Mouse (Mus musculus): Measurements from ENCODE around the gene Fam131b. TPM values are rescaled to one million over a fixed set of nuclear protein-coding genes. Genes with fewer than 3 reads are reported as not detected.

The Fam131b gene
- total RNA-seq, 1 experiment: 1.3 TPM

DNA sequence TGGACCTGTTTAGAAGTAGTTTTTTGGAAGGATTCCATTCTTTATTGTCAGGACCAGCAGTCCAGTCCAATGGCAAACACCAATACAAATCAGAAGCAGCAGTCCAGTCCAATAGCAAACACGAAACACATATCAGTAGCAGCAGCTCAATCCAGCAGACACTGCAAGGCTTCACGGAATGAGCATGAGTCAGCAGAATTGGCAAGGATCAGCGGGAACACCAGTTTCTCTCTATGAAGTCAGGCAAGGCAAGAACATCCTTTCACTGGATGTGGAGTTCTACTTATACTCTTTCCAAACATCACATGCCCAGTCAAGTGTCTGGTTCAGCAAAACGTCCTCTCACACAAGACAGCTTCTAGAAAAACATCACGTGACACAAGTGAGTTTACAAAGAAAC lies 15.5 kb upstream of the Fam131b start:
- H3K9ac ChIP-seq (ENCODE audit: insufficient read depth, low read depth, low read length, poor library complexity, severe bottlenecking): no peak overlapping the region
- DNase-seq (ENCODE audit: low read depth, low spot score): peak; percentile 9
- no peaks in the 10 kb centered on the region for H3K9me3 ChIP-seq (ENCODE audit: control insufficient read depth, insufficient read depth, low read depth, low read length)
- no peak overlapping the region for H3K4me3 ChIP-seq (ENCODE audit: insufficient read depth in 1 of 2, low read depth in 1 of 2, low read length in 2 of 2, poor library complexity in 1 of 2, severe bottlenecking in 1 of 2)
- H3K4me1 ChIP-seq (ENCODE audit: control insufficient read depth in 2 of 2, insufficient read depth in 2 of 2, low read length in 2 of 2, poor library complexity in 1 of 2): peaks cover 0 to 2% of the 10 kb centered on the region in 2 experiments; a peak in 1 of 4 replicates
- no peaks in the 10 kb centered on the region for H3K36me3 ChIP-seq (ENCODE audit: control insufficient read depth, insufficient read depth, low read length, poor library complexity, severe bottlenecking)
- peak; percentile 90 for TF ChIP-seq MAFK (IDR thresholded peaks at IDR 0.05; ENCODE audit: insufficient read depth, low read depth, low read length)
- TF ChIP-seq HCFC1 (IDR thresholded peaks at IDR 0.05; ENCODE audit: borderline replicate concordance, insufficient read depth, low read length): no peak
- no peak overlapping the region for H3K27ac ChIP-seq (ENCODE audit: insufficient read depth, low read depth, low read length, poor library complexity, severe bottlenecking)
- in situ Hi-C loops (cut with MboI; ENCODE audit: low sequenced_read_pairs in 2 of 2, unreplicated experiment in 2 of 2): no loop called here

GRCm38 (mm10) chr6:42339189-42339588 lies 14.7 kb upstream of the Fam131b start:
- Histone ChIP-seq H3K36me3 (ENCODE audit: control insufficient read depth, insufficient read depth, low read length, poor library complexity, severe bottlenecking) (no peaks in the 10 kb centered on the region), H3K4me3 (ENCODE audit: insufficient read depth in 1 of 2, low read depth in 1 of 2, low read length in 2 of 2, poor library complexity in 1 of 2, severe bottlenecking in 1 of 2) (no peak overlapping the region), H3K27ac (ENCODE audit: insufficient read depth, low read depth, low read length, poor library complexity, severe bottlenecking) (no peak overlapping the region), H3K9me3 (ENCODE audit: control insufficient read depth, insufficient read depth, low read depth, low read length) (no peaks in the 10 kb centered on the region), H3K4me1 (ENCODE audit: control insufficient read depth in 2 of 2, insufficient read depth in 2 of 2, low read length in 2 of 2, poor library complexity in 1 of 2) (peaks cover 0 to 2% of the 10 kb centered on the region in 2 experiments; a peak in 1 of 4 replicates), H3K9ac (ENCODE audit: insufficient read depth, low read depth, low read length, poor library complexity, severe bottlenecking) (no peak overlapping the region)
- TF ChIP-seq MAFK (IDR thresholded peaks at IDR 0.05; ENCODE audit: insufficient read depth, low read depth, low read length): no peak
- TF ChIP-seq CHD2 (IDR thresholded peaks at IDR 0.05; ENCODE audit: low read depth, low read length): no peak
- no peak for TF ChIP-seq ZNF384 (IDR thresholded peaks at IDR 0.05; ENCODE audit: low read depth, low read length)
- TF ChIP-seq ZC3H11A (IDR thresholded peaks at IDR 0.05; ENCODE audit: borderline replicate concordance, low read depth, low read length): no peak
- TF ChIP-seq HCFC1 (IDR thresholded peaks at IDR 0.05; ENCODE audit: borderline replicate concordance, insufficient read depth, low read length): no peak
- DNase-seq (ENCODE audit: low read depth, low spot score): no peak
- in situ Hi-C loops (cut with MboI; ENCODE audit: low sequenced_read_pairs in 2 of 2, unreplicated experiment in 2 of 2): no loop called here

DNA sequence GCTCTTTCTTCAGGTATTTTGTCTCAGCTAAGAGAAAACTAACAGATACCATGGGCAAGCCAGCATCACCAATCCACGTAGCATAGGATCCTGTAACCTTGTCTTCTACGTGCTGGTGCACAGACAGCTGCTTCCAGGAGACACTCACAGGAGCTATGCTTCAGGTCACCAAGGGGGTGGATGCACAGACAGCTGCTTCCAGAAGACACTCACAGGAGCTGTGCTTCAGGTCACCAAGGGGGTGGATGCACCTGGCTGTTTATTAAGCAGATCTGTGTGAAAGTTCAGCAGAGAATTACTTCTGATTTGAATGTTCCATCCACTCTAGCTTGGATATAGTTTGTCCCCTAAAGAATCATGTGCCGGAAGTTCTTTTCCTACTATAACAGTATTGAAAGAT lies 6.5 kb upstream of the Fam131b start:
- TF ChIP-seq MAFK (IDR thresholded peaks at IDR 0.05; ENCODE audit: insufficient read depth, low read depth, low read length) (no peak), ZNF384 (IDR thresholded peaks at IDR 0.05; ENCODE audit: low read depth, low read length) (no peak), CHD2 (IDR thresholded peaks at IDR 0.05; ENCODE audit: low read depth, low read length) (no peak), ZC3H11A (IDR thresholded peaks at IDR 0.05; ENCODE audit: borderline replicate concordance, low read depth, low read length) (no peak), HCFC1 (IDR thresholded peaks at IDR 0.05; ENCODE audit: borderline replicate concordance, insufficient read depth, low read length) (no peak)
- Histone ChIP-seq H3K9ac (ENCODE audit: insufficient read depth, low read depth, low read length, poor library complexity, severe bottlenecking) (no peak overlapping the region), H3K27ac (ENCODE audit: insufficient read depth, low read depth, low read length, poor library complexity, severe bottlenecking) (no peak overlapping the region), H3K9me3 (ENCODE audit: control insufficient read depth, insufficient read depth, low read depth, low read length) (no peaks in the 10 kb centered on the region), H3K36me3 (ENCODE audit: control insufficient read depth, insufficient read depth, low read length, poor library complexity, severe bottlenecking) (no peaks in the 10 kb centered on the region), H3K4me3 (ENCODE audit: insufficient read depth in 1 of 2, low read depth in 1 of 2, low read length in 2 of 2, poor library complexity in 1 of 2, severe bottlenecking in 1 of 2) (no peak overlapping the region), H3K4me1 (ENCODE audit: control insufficient read depth in 2 of 2, insufficient read depth in 2 of 2, low read length in 2 of 2, poor library complexity in 1 of 2) (no peaks in the 10 kb centered on the region)
- no peak for DNase-seq (ENCODE audit: low read depth, low spot score)
- in situ Hi-C loops (cut with MboI; ENCODE audit: low sequenced_read_pairs in 2 of 2, unreplicated experiment in 2 of 2): no loop called here

DNA sequence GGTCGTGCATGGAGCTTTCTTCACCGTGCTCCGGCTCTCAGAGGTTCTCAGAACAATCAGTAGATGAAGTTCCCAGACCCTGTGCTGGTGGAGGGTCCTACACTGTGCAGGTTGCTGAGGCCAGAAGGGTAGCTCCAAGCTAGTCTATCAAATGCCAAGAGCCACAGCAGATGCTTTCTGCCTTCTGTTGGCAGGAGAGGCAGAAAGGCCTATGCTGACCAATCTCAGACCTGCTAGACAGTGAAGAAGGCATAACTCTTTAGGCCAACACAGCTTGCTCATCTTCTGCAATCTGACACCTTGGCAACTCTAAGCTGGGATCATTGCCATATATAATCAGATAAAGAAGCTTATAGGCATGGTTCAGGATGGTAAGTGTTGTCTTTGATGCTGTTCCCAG lies 5.8 kb upstream of the Fam131b start:
- TF ChIP-seq HCFC1 (IDR thresholded peaks at IDR 0.05; ENCODE audit: borderline replicate concordance, insufficient read depth, low read length) (no peak), ZNF384 (IDR thresholded peaks at IDR 0.05; ENCODE audit: low read depth, low read length) (no peak)
- Histone ChIP-seq H3K27ac (ENCODE audit: insufficient read depth, low read depth, low read length, poor library complexity, severe bottlenecking) (no peak overlapping the region), H3K4me3 (ENCODE audit: insufficient read depth in 1 of 2, low read depth in 1 of 2, low read length in 2 of 2, poor library complexity in 1 of 2, severe bottlenecking in 1 of 2) (no peak overlapping the region), H3K9me3 (ENCODE audit: control insufficient read depth, insufficient read depth, low read depth, low read length) (no peaks in the 10 kb centered on the region), H3K36me3 (ENCODE audit: control insufficient read depth, insufficient read depth, low read length, poor library complexity, severe bottlenecking) (no peaks in the 10 kb centered on the region), H3K4me1 (ENCODE audit: control insufficient read depth in 2 of 2, insufficient read depth in 2 of 2, low read length in 2 of 2, poor library complexity in 1 of 2) (no peaks in the 10 kb centered on the region), H3K9ac (ENCODE audit: insufficient read depth, low read depth, low read length, poor library complexity, severe bottlenecking) (no peak overlapping the region)
- in situ Hi-C loops (cut with MboI; ENCODE audit: low sequenced_read_pairs in 2 of 2, unreplicated experiment in 2 of 2): no loop called here
- DNase-seq (ENCODE audit: low read depth, low spot score): no peak

- H3K9me3 ChIP-seq (ENCODE audit: control insufficient read depth, insufficient read depth, low read depth, low read length): no peaks in the 10 kb centered on the region
- no peak overlapping the region for H3K9ac ChIP-seq (ENCODE audit: insufficient read depth, low read depth, low read length, poor library complexity, severe bottlenecking)
- no peaks in the 10 kb centered on the region for H3K4me1 ChIP-seq (ENCODE audit: control insufficient read depth in 2 of 2, insufficient read depth in 2 of 2, low read length in 2 of 2, poor library complexity in 1 of 2)
- DNase-seq (ENCODE audit: low read depth, low spot score): no peak
- no peak overlapping the region for H3K27ac ChIP-seq (ENCODE audit: insufficient read depth, low read depth, low read length, poor library complexity, severe bottlenecking)
- no peaks in the 10 kb centered on the region for H3K36me3 ChIP-seq (ENCODE audit: control insufficient read depth, insufficient read depth, low read length, poor library complexity, severe bottlenecking)
- in situ Hi-C loops (cut with MboI; ENCODE audit: low sequenced_read_pairs in 2 of 2, unreplicated experiment in 2 of 2): no loop called here
- no peak overlapping the region for H3K4me3 ChIP-seq (ENCODE audit: insufficient read depth in 1 of 2, low read depth in 1 of 2, low read length in 2 of 2, poor library complexity in 1 of 2, severe bottlenecking in 1 of 2)
- TF ChIP-seq ZC3H11A (IDR thresholded peaks at IDR 0.05; ENCODE audit: borderline replicate concordance, low read depth, low read length) (no peak), MAFK (IDR thresholded peaks at IDR 0.05; ENCODE audit: insufficient read depth, low read depth, low read length) (no peak), HCFC1 (IDR thresholded peaks at IDR 0.05; ENCODE audit: borderline replicate concordance, insufficient read depth, low read length) (no peak), CHD2 (IDR thresholded peaks at IDR 0.05; ENCODE audit: low read depth, low read length) (no peak), ZNF384 (IDR thresholded peaks at IDR 0.05; ENCODE audit: low read depth, low read length) (no peak)
Observed at GRCm38 (mm10) chr6:42328757-42329156, 4.3 kb upstream of the Fam131b start.
